Mouse (Mus musculus) gastrocnemius, adult 2 months (tissue): ENCODE results near the gene Nfib. TPM values are rescaled to one million over a fixed set of nuclear protein-coding genes. Genes with fewer than 3 reads are reported as not detected.
A peak's percentile ranks its signal among the peaks of the same experiment; 100 is the strongest.

Experiments
- DNase-seq: peaks from one replicate; pipeline ENCODE4 v3.0.0; 2022
- H3K27ac ChIP-seq: fragments of 200-600 bp; 2 replicates; pipeline ENCODE4 v1.8.1; 2022; ENCODE audit warnings: mild to moderate bottlenecking
- H3K4me3 ChIP-seq: fragments of 200-600 bp; 2 replicates; pipeline ENCODE4 v1.8.1; 2022; ENCODE audit warnings: mild to moderate bottlenecking, moderate library complexity
- CTCF ChIP-seq: fragments of 200-600 bp; IDR thresholded peaks from 2 replicates; pipeline ENCODE4 v1.8.1; 2022; ENCODE audit warnings: antibody characterized with exemption, mild to moderate bottlenecking, moderate library complexity
- intact Hi-C: fragments of 180-260 bp; cut with DNase I; formaldehyde crosslinking; loops from one replicate; pipeline ENCODE4 v1.15.1; 2025
- total RNA-seq, 2 experiments: library from RNA; stranded (reverse); gene quantifications; 2 replicates each; pipeline ENCODE4 v1.2.3; 2021

The Nfib gene
- total RNA-seq, 2 experiments from 2014 or later = 67.9 to 93.6 TPM

- no peak for TF ChIP-seq CTCF
- peak overlapping the region; percentile 95 for H3K27ac ChIP-seq
- no peak for DNase-seq
- intact Hi-C loops = loop anchor here (2.0 kb wide), 1 partner anchor 28 kb away; no protein-coding TSS in a partner anchor
- peak overlapping the region; percentile 79 for H3K4me3 ChIP-seq
These were observed 166.7 kb downstream of the Nfib start for GRCm38 (mm10) chr4:82538815-82539214.

GRCm38 (mm10) chr4:82538069-82538811 is 167.3 kb downstream of the Nfib start:
- intact Hi-C loops = loop anchor here (2.0 kb wide), 1 partner anchor 27 kb away; no protein-coding TSS in a partner anchor
- H3K27ac ChIP-seq = peak overlapping the region; percentile 95
- peak overlapping the region; percentile 79 for H3K4me3 ChIP-seq
- TF ChIP-seq CTCF = no peak
- peak; percentile 56 for DNase-seq

- peak; percentile 67 for DNase-seq
- intact Hi-C loops = no loop called here
- Histone ChIP-seq H3K4me3 (peak overlapping the region; percentile 79), H3K27ac (peak overlapping the region; percentile 95)
- no peak for TF ChIP-seq CTCF
These were observed 168.1 kb downstream of the Nfib start for GRCm38 (mm10) chr4:82537279-82537967.

GRCm38 (mm10) chr4:82536435-82537278 is 168.9 kb downstream of the Nfib start:
- peak; percentile 51 for DNase-seq
- no peak for TF ChIP-seq CTCF
- Histone ChIP-seq H3K27ac (peak overlapping the region; percentile 95), H3K4me3 (peak overlapping the region; percentile 79)
- intact Hi-C loops = no loop called here

- intact Hi-C loops = no loop called here
- Histone ChIP-seq H3K27ac (peak overlapping the region; percentile 95), H3K4me3 (peak overlapping the region; percentile 79)
- no peak for TF ChIP-seq CTCF
- no peak for DNase-seq
These were observed 169.7 kb downstream of the Nfib start for GRCm38 (mm10) chr4:82535606-82536434.

GRCm38 (mm10) chr4:82533231-82533630 is 172.3 kb downstream of the Nfib start:
- intact Hi-C loops = no loop called here
- peak overlapping the region; percentile 60; the same call in 1 of the 2 replicates for H3K27ac ChIP-seq

GRCm38 (mm10) chr4:82532443-82533191 is 172.9 kb downstream of the Nfib start:
- Histone ChIP-seq H3K27ac (peak overlapping the region; percentile 78), H3K4me3 (peak overlapping the region; percentile 25; the same call in 1 of the 2 replicates)
- peak; percentile 35 for DNase-seq
- intact Hi-C loops = no loop called here
- TF ChIP-seq CTCF = no peak

More at GRCm38 (mm10) chr4:82533231-82533630, 172.3 kb downstream of the Nfib start:
- DNase-seq = peak; percentile 37
- H3K4me3 ChIP-seq = peak overlapping the region; percentile 27; the same call in 1 of the 2 replicates
- no peak for TF ChIP-seq CTCF

- intact Hi-C loops = no loop called here
- Histone ChIP-seq H3K27ac (peak overlapping the region; percentile 78), H3K4me3 (no peak overlapping the region)
- no peak for TF ChIP-seq CTCF
- no peak for DNase-seq
These were observed 173.6 kb downstream of the Nfib start for GRCm38 (mm10) chr4:82531977-82532376.

GRCm38 (mm10) chr4:82530875-82531353 is 174.6 kb downstream of the Nfib start:
- intact Hi-C loops = no loop called here
- Histone ChIP-seq H3K4me3 (no peak overlapping the region), H3K27ac (peak overlapping the region; percentile 78)
- no peak for TF ChIP-seq CTCF
- DNase-seq = peak; percentile 77

- no peak for DNase-seq
- intact Hi-C loops = no loop called here
- TF ChIP-seq CTCF = no peak
- H3K27ac ChIP-seq = peak overlapping the region; percentile 16; the same call in 1 of the 2 replicates
- no peak overlapping the region for H3K4me3 ChIP-seq
These were observed 176.6 kb downstream of the Nfib start for GRCm38 (mm10) chr4:82528978-82529377.

- Histone ChIP-seq H3K27ac (peak overlapping the region; percentile 71), H3K4me3 (no peak overlapping the region)
- no peak for TF ChIP-seq CTCF
- peak; percentile 66 for DNase-seq
- intact Hi-C loops = no loop called here
These were observed 185.6 kb downstream of the Nfib start for GRCm38 (mm10) chr4:82519935-82520334.
